Mouse (Mus musculus) liver, embryonic 14.5 days (tissue): ENCODE measurements around the gene Tspan7. TPM values are rescaled to one million over a fixed set of nuclear protein-coding genes. Genes with fewer than 3 reads are reported as not detected.

ENCODE experiments used
- ATAC-seq: fragments of 200-750 bp; cut with Nextera tagmentation; 2 replicates; pipeline ENCODE4 v1.8.0; 2017; ENCODE audit warnings: moderate number of reproducible peaks, mild to moderate bottlenecking, moderate library complexity; ENCODE audit not compliant: insufficient read depth
- DNase-seq, 3 experiments: peaks; one replicate each; pipeline ENCODE4 v3.0.0-alpha.2; 2012 to 2013; ENCODE audit warnings: low read depth in 3 of 3, low spot score in 3 of 3
- H3K27ac ChIP-seq: fragments of 300-500 bp; sonication (generic); 2 replicates; pipeline ENCODE4 v1.5.1; 2014; ENCODE audit warnings: moderate library complexity, mild to moderate bottlenecking, control low read depth, inconsistent platforms
- H3K27me3 ChIP-seq: fragments of 300-500 bp; sonication (generic); 2 replicates; pipeline ENCODE4 v1.6.1; 2014; ENCODE audit warnings: mild to moderate bottlenecking, low read length, moderate library complexity; ENCODE audit not compliant: control insufficient read depth, insufficient read depth
- H3K36me3 ChIP-seq: fragments of 300-500 bp; sonication (generic); replicated peaks from 2 replicates; pipeline ENCODE4 v1.6.1; 2014; ENCODE audit warnings: low read depth; ENCODE audit not compliant: control insufficient read depth, insufficient read depth
- H3K4me1 ChIP-seq, 2 experiments: fragments of 200-500 bp in 1 of 2; fragments of 300-500 bp in 1 of 2; sonication (generic) in 1 of 2; replicated peaks; 2 replicates each; pipeline ENCODE4 v1.6.1; 2012 to 2014; ENCODE audit warnings: antibody characterized with exemption in 1 of 2, inconsistent platforms in 1 of 2, low read length in 1 of 2; ENCODE audit not compliant: control insufficient read depth in 2 of 2, insufficient read depth in 2 of 2
- H3K4me2 ChIP-seq: fragments of 300-500 bp; sonication (generic); 2 replicates; pipeline ENCODE4 v1.6.1; 2014; ENCODE audit warnings: low read depth, mild to moderate bottlenecking, control low read depth, moderate library complexity
- H3K4me3 ChIP-seq, 2 experiments: fragments of 200-500 bp in 1 of 2; fragments of 300-500 bp in 1 of 2; sonication (generic) in 1 of 2; 2 replicates each; pipeline ENCODE4 v1.5.1; 2012 to 2014; ENCODE audit warnings: low read depth in 2 of 2, low read length in 2 of 2, mild to moderate bottlenecking in 2 of 2, control low read depth in 1 of 2, inconsistent platforms in 1 of 2, moderate library complexity in 1 of 2; ENCODE audit not compliant: insufficient read depth in 1 of 2
- H3K9ac ChIP-seq: fragments of 300-500 bp; sonication (generic); replicated peaks from 2 replicates; pipeline ENCODE4 v1.6.1; 2014; ENCODE audit warnings: mild to moderate bottlenecking, control low read depth, moderate library complexity
- H3K9me3 ChIP-seq: fragments of 300-500 bp; sonication (generic); 2 replicates; pipeline ENCODE4 v1.6.1; 2016; ENCODE audit warnings: low read length, mixed read lengths; ENCODE audit not compliant: control insufficient read depth
- CTCF ChIP-seq: IDR thresholded peaks from 2 replicates; pipeline ENCODE4 v1.5.1; 2016; ENCODE audit warnings: antibody characterized with exemption, low read depth, control low read depth
- EP300 ChIP-seq: IDR thresholded peaks from 2 replicates; pipeline ENCODE4 v1.6.1; 2016; ENCODE audit warnings: antibody characterized with exemption, low read depth
- WGBS: fragments of 180-500 bp; shearing (Covaris S2); extraction: QIAGEN DNeasy Blood & Tissue Kit; methylation state at CpG from one replicate; pipeline ENCODE4 v1.1.7; 2014; ENCODE audit not compliant: insufficient replicate concordance; 5-methylcytosine and 5-hydroxymethylcytosine counted together
- polyA plus RNA-seq, 2 experiments: library from polyadenylated mRNA; depleted of rRNA in 1 of 2; stranded (reverse) in 1 of 2; unstranded in 1 of 2; fragments of >200 nt; fragmentation: Nextera tagmentation in 1 of 2; extraction: Ambion mirVana in 1 of 2; gene quantifications; 2 replicates each; pipeline versions ENCODE4 v1.2.1 to v1.2.3; 2012 to 2014

The Tspan7 gene
- polyA plus RNA-seq, 2 experiments, result 24.7 to 36.9 TPM

DNA sequence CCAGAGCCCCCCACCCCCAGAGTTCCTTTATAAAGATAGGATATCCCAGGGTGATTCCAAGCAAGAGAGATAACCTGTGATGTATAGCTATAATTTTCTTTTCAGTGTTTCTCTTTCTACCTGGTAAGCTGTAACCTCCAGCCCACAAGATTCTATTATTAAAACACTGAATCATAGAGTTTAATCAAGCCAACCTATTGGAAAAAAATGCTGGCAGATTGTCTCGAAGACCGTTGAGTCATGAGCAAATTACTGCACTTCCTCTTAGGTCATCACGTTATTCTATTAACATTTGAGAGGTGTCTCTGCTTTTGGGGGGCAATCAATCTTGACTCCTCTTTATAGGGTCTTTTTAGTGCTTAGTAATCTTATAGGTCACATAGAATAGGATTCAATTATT is 61.9 kb downstream of the Tspan7 start:
- H3K9ac ChIP-seq, result no peak overlapping the region
- no peaks in the 10 kb centered on the region for H3K9me3 ChIP-seq
- no peaks in the 10 kb centered on the region for H3K27me3 ChIP-seq
- no peak overlapping the region for H3K4me3 ChIP-seq
- no peaks in the 10 kb centered on the region for H3K36me3 ChIP-seq
- H3K4me2 ChIP-seq, result no peak overlapping the region
- WGBS, result 64% methylated on average over 3 of the region's 3 CpGs
- H3K27ac ChIP-seq, result no peak overlapping the region
- H3K4me1 ChIP-seq, result no peaks in the 10 kb centered on the region
- ATAC-seq (no peak), DNase-seq (no peak)
- TF ChIP-seq EP300, result no peak
- TF ChIP-seq CTCF, result no peak

DNA sequence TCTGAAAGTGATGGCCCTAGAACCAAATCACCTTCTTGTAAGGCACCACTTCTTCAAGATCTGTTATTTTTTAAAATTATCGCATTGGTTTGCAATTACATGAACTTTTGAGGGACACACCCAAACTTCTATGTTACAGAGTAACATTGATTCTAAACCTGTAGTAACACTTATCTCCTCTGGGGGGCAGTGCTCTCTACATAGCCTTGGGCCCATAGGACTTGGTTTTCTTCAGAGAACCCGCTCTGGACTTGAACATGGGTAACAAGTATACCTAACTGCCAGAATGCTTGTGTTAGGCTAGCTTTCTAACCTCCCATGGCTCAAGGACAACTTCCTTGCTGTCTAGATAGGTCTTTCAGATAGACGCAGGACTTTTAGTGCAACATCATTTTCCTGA is 64.8 kb downstream of the Tspan7 start:
- Histone ChIP-seq H3K4me3 (no peak overlapping the region), H3K9ac (no peak overlapping the region), H3K27ac (no peak overlapping the region), H3K4me2 (no peak overlapping the region), H3K9me3 (no peaks in the 10 kb centered on the region), H3K36me3 (no peaks in the 10 kb centered on the region), H3K4me1 (no peaks in the 10 kb centered on the region), H3K27me3 (no peaks in the 10 kb centered on the region)
- WGBS, result 58% methylated on average over 3 of the region's 3 CpGs
- peak; percentile 25; the same call in 1 of the 2 replicates for TF ChIP-seq CTCF
- TF ChIP-seq EP300, result no peak
- DNase-seq, result no peak
- no peak for ATAC-seq

DNA sequence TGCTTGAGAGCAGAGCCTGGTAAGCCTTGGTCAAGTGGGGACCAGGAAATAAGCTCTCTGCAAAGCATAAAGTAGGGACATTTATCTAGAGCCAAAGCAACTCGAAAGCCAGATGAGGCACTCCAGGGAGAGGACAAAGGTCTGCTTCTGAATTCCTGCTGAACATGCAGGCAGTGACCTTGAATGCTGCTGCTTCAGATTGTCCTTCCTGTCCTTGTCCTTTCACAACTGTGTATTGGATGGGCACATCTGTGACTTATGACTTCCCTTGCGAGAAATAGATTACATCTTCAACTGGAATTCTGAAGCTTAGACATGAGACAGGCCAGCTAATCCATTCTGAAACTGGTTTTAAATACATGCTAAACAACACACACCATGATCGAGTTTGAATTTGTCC is 71.9 kb downstream of the Tspan7 start:
- no peak for ATAC-seq
- no peak for TF ChIP-seq EP300

DNA sequence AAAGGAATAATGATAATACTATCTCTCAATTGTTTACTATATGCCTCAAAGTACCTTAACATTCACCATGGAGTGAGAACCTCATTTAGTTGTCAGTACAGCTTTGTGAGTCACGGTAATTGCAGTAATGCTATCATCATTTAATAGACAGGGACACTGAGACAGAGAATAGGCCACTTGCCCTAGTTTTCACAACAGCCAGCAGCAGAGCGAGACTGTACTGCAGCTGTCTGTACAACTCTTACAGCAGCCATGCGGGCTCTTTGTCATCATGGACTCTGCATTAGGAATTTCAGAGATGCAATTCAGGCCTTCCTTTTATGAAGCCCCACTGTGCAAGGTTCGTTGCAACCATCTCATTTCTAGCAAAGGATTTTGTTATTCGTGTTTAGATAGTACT is 72.6 kb downstream of the Tspan7 start:
- H3K4me3 ChIP-seq, result no peak overlapping the region
- DNase-seq (no peak), ATAC-seq (no peak)
- H3K4me2 ChIP-seq, result no peak overlapping the region
- no peaks in the 10 kb centered on the region for H3K36me3 ChIP-seq
- no peak for TF ChIP-seq CTCF
- TF ChIP-seq EP300, result no peak
- no peak overlapping the region for H3K27ac ChIP-seq
- no peak overlapping the region for H3K9ac ChIP-seq
- H3K4me1 ChIP-seq, result no peaks in the 10 kb centered on the region
- H3K9me3 ChIP-seq, result no peaks in the 10 kb centered on the region
- WGBS, result 54% methylated on average over 5 of the region's 5 CpGs
- no peaks in the 10 kb centered on the region for H3K27me3 ChIP-seq

More for the DNA sequence above, 71.9 kb downstream of the Tspan7 start:
- 47% methylated on average over 3 of the region's 3 CpGs for WGBS
- no peak overlapping the region for H3K9ac ChIP-seq
- H3K9me3 ChIP-seq, result no peaks in the 10 kb centered on the region
- H3K36me3 ChIP-seq, result no peaks in the 10 kb centered on the region
- no peak overlapping the region for H3K27ac ChIP-seq
- H3K4me1 ChIP-seq, result no peaks in the 10 kb centered on the region
- no peak overlapping the region for H3K4me3 ChIP-seq
- DNase-seq, result no peak
- no peaks in the 10 kb centered on the region for H3K27me3 ChIP-seq
- H3K4me2 ChIP-seq, result no peak overlapping the region

DNA sequence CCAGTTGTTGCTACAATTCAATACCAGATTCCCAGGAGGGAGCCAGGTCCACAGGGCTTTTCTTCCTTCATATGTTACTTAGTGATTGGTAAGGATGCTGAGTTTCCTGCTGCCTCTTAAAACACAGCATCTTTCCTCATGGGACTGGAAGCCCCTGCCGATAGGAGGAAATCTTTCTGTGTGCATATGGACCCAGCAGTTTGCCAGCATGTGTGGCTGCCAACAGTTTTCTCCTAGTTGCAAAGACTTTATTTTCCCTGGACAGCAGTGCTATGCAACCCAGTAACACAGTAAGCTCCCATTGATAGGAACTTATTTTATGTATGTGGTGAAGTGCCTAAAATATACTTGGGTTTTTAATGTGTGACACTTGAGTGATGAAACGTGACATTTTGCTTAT is 73.7 kb downstream of the Tspan7 start:
- H3K4me2 ChIP-seq, result no peak overlapping the region
- H3K27ac ChIP-seq, result no peak overlapping the region
- H3K9ac ChIP-seq, result no peak overlapping the region
- H3K27me3 ChIP-seq, result no peaks in the 10 kb centered on the region
- ATAC-seq (no peak), DNase-seq (no peak)
- H3K9me3 ChIP-seq, result no peaks in the 10 kb centered on the region
- no peaks in the 10 kb centered on the region for H3K4me1 ChIP-seq
- 49% methylated on average over 2 of the region's 2 CpGs for WGBS
- TF ChIP-seq EP300 (no peak), CTCF (no peak)
- no peak overlapping the region for H3K4me3 ChIP-seq
- H3K36me3 ChIP-seq, result no peaks in the 10 kb centered on the region
